Mouse (Mus musculus) lung, embryonic 14.5 days (tissue): ENCODE data around the gene Fbln1. TPM values are rescaled to one million over a fixed set of nuclear protein-coding genes. Genes with fewer than 3 reads are reported as not detected.

ENCODE experiments used
- ATAC-seq: fragments of 200-750 bp; cut with Nextera tagmentation; 2 replicates; pipeline ENCODE4 v1.8.0; 2017; ENCODE audit warnings: mild to moderate bottlenecking, moderate TSS enrichment, moderate library complexity; ENCODE audit not compliant: insufficient read depth
- DNase-seq: peaks from one replicate; pipeline ENCODE4 v3.0.0-alpha.2; 2015
- H3K27ac ChIP-seq: fragments of 300-500 bp; sonication (generic); 2 replicates; pipeline ENCODE4 v1.5.1; 2014; ENCODE audit warnings: low read depth, mild to moderate bottlenecking, moderate library complexity
- H3K27me3 ChIP-seq: fragments of 300-500 bp; sonication (generic); 2 replicates; pipeline ENCODE4 v1.6.1; 2014; ENCODE audit warnings: low read length, control low read depth; ENCODE audit not compliant: insufficient read depth
- H3K36me3 ChIP-seq: fragments of 300-500 bp; sonication (generic); 2 replicates; pipeline ENCODE4 v1.6.1; 2014; ENCODE audit warnings: control low read depth; ENCODE audit not compliant: insufficient read depth
- H3K4me1 ChIP-seq: fragments of 300-500 bp; sonication (generic); 2 replicates; pipeline ENCODE4 v1.6.1; 2014; ENCODE audit warnings: antibody characterized with exemption, control low read depth; ENCODE audit not compliant: insufficient read depth
- H3K4me2 ChIP-seq: fragments of 300-500 bp; sonication (generic); 2 replicates; pipeline ENCODE4 v1.6.1; 2014; ENCODE audit warnings: mild to moderate bottlenecking
- H3K4me3 ChIP-seq: fragments of 300-500 bp; sonication (generic); 2 replicates; pipeline ENCODE4 v1.5.1; 2014; ENCODE audit warnings: low read depth, low read length
- H3K9ac ChIP-seq: fragments of 300-500 bp; sonication (generic); 2 replicates; pipeline ENCODE4 v1.6.1; 2014
- H3K9me3 ChIP-seq: fragments of 300-500 bp; sonication (generic); 2 replicates; pipeline ENCODE4 v1.6.1; 2016; ENCODE audit warnings: low read depth, low read length, control low read depth
- CTCF ChIP-seq: IDR thresholded peaks from 2 replicates; pipeline ENCODE4 v1.5.1; 2016; ENCODE audit warnings: antibody characterized with exemption, low read depth
- WGBS: fragments of 180-500 bp; shearing (Covaris S2); extraction: QIAGEN DNeasy Blood & Tissue Kit; methylation state at CpG from one replicate; pipeline ENCODE4 v1.1.7; 2014; 5-methylcytosine and 5-hydroxymethylcytosine counted together
- polyA plus RNA-seq: library from polyadenylated mRNA; unstranded; fragments of >200 nt; fragmentation: Nextera tagmentation; extraction: Ambion mirVana; gene quantifications from 2 replicates; pipeline ENCODE4 v1.2.1, GENCODE M21; 2014

Gene Fbln1
- polyA plus RNA-seq, 1 experiment from 2014 or later = 302 TPM

GRCm38 (mm10) chr15:85216069-85216813 lies 10.5 kb downstream of the Fbln1 start:
- peak; percentile 40; the same call in 1 of the 2 replicates for TF ChIP-seq CTCF
- H3K4me1 ChIP-seq = peaks cover 4% of the 10 kb centered on the region; the same call in 1 of the 2 replicates
- no peak overlapping the region for H3K27ac ChIP-seq
- no peak overlapping the region for H3K4me2 ChIP-seq
- H3K9me3 ChIP-seq = no peaks in the 10 kb centered on the region; the same call in 1 of the 2 replicates
- no peak overlapping the region for H3K9ac ChIP-seq
- WGBS = 98% methylated on average over 7 of the region's 7 CpGs
- no peak overlapping the region for H3K4me3 ChIP-seq
- peaks cover 56% of the 10 kb centered on the region for H3K36me3 ChIP-seq
- H3K27me3 ChIP-seq = no peaks in the 10 kb centered on the region
- no peak for ATAC-seq
- no peak for DNase-seq

GRCm38 (mm10) chr15:85218617-85219265 lies 13.0 kb downstream of the Fbln1 start:
- H3K36me3 ChIP-seq = peaks cover 76% of the 10 kb centered on the region
- no peak for DNase-seq

GRCm38 (mm10) chr15:85220371-85220770 lies 14.6 kb downstream of the Fbln1 start:
- H3K4me3 ChIP-seq = no peak overlapping the region
- 76% methylated on average over 6 of the region's 6 CpGs for WGBS
- no peak overlapping the region for H3K27ac ChIP-seq
- ATAC-seq = no peak
- H3K4me1 ChIP-seq = peaks cover 4% of the 10 kb centered on the region; the same call in 1 of the 2 replicates
- no peaks in the 10 kb centered on the region for H3K27me3 ChIP-seq
- H3K9me3 ChIP-seq = no peaks in the 10 kb centered on the region; the same call in 1 of the 2 replicates
- DNase-seq = no peak
- H3K4me2 ChIP-seq = no peak overlapping the region
- no peak for TF ChIP-seq CTCF
- H3K9ac ChIP-seq = no peak overlapping the region
- H3K36me3 ChIP-seq = peaks cover 81% of the 10 kb centered on the region

More at GRCm38 (mm10) chr15:85218617-85219265, 13.0 kb downstream of the Fbln1 start:
- no peak overlapping the region for H3K4me3 ChIP-seq
- 82% methylated on average over 5 of the region's 5 CpGs for WGBS
- no peak overlapping the region for H3K9ac ChIP-seq
- H3K27me3 ChIP-seq = no peaks in the 10 kb centered on the region
- no peak for ATAC-seq
- TF ChIP-seq CTCF = no peak
- H3K4me1 ChIP-seq = peaks cover 4% of the 10 kb centered on the region; the same call in 1 of the 2 replicates
- no peaks in the 10 kb centered on the region; the same call in 1 of the 2 replicates for H3K9me3 ChIP-seq
- H3K27ac ChIP-seq = no peak overlapping the region
- H3K4me2 ChIP-seq = no peak overlapping the region

- no peak overlapping the region for H3K4me3 ChIP-seq
- DNase-seq (peak; percentile 80), ATAC-seq (peak; percentile 57)
- H3K27me3 ChIP-seq = no peaks in the 10 kb centered on the region
- peaks cover 4% of the 10 kb centered on the region; the same call in 1 of the 2 replicates for H3K4me1 ChIP-seq
- H3K36me3 ChIP-seq = peaks cover 81% of the 10 kb centered on the region
- 53% methylated on average over 12 of the region's 12 CpGs for WGBS
- peak overlapping the region; percentile 60; the same call in 1 of the 2 replicates for H3K27ac ChIP-seq
- no peaks in the 10 kb centered on the region; the same call in 1 of the 2 replicates for H3K9me3 ChIP-seq
- TF ChIP-seq CTCF = no peak
- no peak overlapping the region for H3K4me2 ChIP-seq
- H3K9ac ChIP-seq = 0 out of 2 replicates have a peak overlapping the region, but pooled peaks have one; percentile 26
These were observed 15.5 kb downstream of the Fbln1 start for GRCm38 (mm10) chr15:85221115-85221854.

- no peak overlapping the region for H3K9ac ChIP-seq
- ATAC-seq (no peak), DNase-seq (no peak)
- H3K4me1 ChIP-seq = peaks cover 4% of the 10 kb centered on the region; the same call in 1 of the 2 replicates
- 81% methylated on average over 3 of the region's 3 CpGs for WGBS
- no peak overlapping the region for H3K4me3 ChIP-seq
- H3K36me3 ChIP-seq = peaks cover 91% of the 10 kb centered on the region
- H3K9me3 ChIP-seq = no peaks in the 10 kb centered on the region
- TF ChIP-seq CTCF = no peak
- no peak overlapping the region for H3K4me2 ChIP-seq
- no peak overlapping the region for H3K27ac ChIP-seq
- H3K27me3 ChIP-seq = no peaks in the 10 kb centered on the region
These were observed 19.9 kb downstream of the Fbln1 start for GRCm38 (mm10) chr15:85225693-85226092.

- H3K4me2 ChIP-seq = no peak overlapping the region
- H3K9ac ChIP-seq = no peak overlapping the region
- DNase-seq = no peak
- no peak for TF ChIP-seq CTCF
- no peak overlapping the region for H3K4me3 ChIP-seq
- WGBS = 53% methylated on average over 7 of the region's 7 CpGs
- H3K4me1 ChIP-seq = no peaks in the 10 kb centered on the region
- peaks cover 94% of the 10 kb centered on the region for H3K36me3 ChIP-seq
- H3K9me3 ChIP-seq = no peaks in the 10 kb centered on the region
- H3K27me3 ChIP-seq = no peaks in the 10 kb centered on the region
- no peak for ATAC-seq
- no peak overlapping the region for H3K27ac ChIP-seq
These were observed 21.1 kb downstream of the Fbln1 start for GRCm38 (mm10) chr15:85226841-85227240.
